In the genomic region with DNA sequence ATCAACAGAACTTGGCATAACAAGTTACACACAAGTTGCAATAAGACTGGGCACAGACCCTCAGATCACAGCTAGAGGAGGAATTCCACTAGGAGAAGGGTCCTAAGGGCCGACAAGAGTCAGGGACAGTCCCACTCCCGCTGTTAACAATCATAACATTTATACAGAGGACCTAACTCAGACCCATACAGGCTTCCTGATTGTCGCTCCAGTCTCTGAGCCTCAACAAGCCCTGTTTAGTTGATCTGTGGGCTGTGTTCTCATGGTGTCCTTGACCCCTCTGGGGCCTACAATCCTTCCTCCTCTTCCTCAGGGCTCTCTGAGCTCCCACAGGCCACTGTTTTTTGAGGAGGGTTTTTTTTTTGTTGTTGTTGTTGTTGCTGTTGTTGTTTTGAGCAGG, we compare ENCODE assay signal across 14 mouse cellular contexts. TPM values are rescaled to one million over a fixed set of nuclear protein-coding genes. Genes with fewer than 3 reads are reported as not detected.
DNase-seq lines count a peak whose midpoint lies in the region; ATAC-seq and TF ChIP-seq lines count a peak whose summit lies in the region.
"Had no signal": no experiment of that assay in that cellular context is flagged by ENCODE, and none has a peak within 500 bp of the region (broad histone marks: within the 10 kb centered on the region; RNA-seq: fewer than 3 reads in every experiment).

No protein-coding gene starts in this region.

- TF ChIP-seq POLR2A in bone marrow macrophage, adult 2 months (IDR thresholded peaks at IDR 0.05; ENCODE audit: borderline replicate concordance, low read depth, low read length) = no peak

- H3K9me3 ChIP-seq in heart, embryonic 14.5 days (ENCODE audit: control insufficient read depth, low read length) = no peaks in the 10 kb centered on the region
- no peaks in the 10 kb centered on the region for H3K9me3 ChIP-seq in lung, embryonic 16.5 days (ENCODE audit: control insufficient read depth, low read length)
- H3K9me3 ChIP-seq in limb, embryonic 10.5 days (replicated peaks) = no peaks in the 10 kb centered on the region

- H3K4me1 ChIP-seq in heart, embryonic 14.5 days (ENCODE audit: control insufficient read depth in 2 of 2, insufficient read depth in 2 of 2, low read length in 2 of 2) = peaks cover 2 to 10% of the 10 kb centered on the region in 2 experiments; a peak in 3 of 4 replicates
- peaks cover 17% of the 10 kb centered on the region for H3K4me1 ChIP-seq in lung, embryonic 16.5 days (replicated peaks; ENCODE audit: control insufficient read depth, insufficient read depth, low read length)
- H3K4me1 ChIP-seq in bone marrow macrophage, adult 2 months (ENCODE audit: control insufficient read depth, insufficient read depth, low read length) = peaks cover 25% of the 10 kb centered on the region
- H3K4me1 ChIP-seq in limb, embryonic 10.5 days = peaks cover 30% of the 10 kb centered on the region

- no peak overlapping the region for H3K9ac ChIP-seq in heart, embryonic 14.5 days (ENCODE audit: low read length)
- no peak overlapping the region for H3K9ac ChIP-seq in lung, embryonic 16.5 days (ENCODE audit: low read length)

- no peak for TF ChIP-seq CTCF in bone marrow macrophage, adult 2 months (IDR thresholded peaks at IDR 0.05; ENCODE audit: low read depth, low read length)

- no peak overlapping the region for H3K4me2 ChIP-seq in heart, embryonic 14.5 days (ENCODE audit: low read length)
- H3K4me2 ChIP-seq in lung, embryonic 16.5 days (ENCODE audit: low read depth, low read length) = no peak overlapping the region

- H3K27ac ChIP-seq in heart, embryonic 14.5 days (replicated peaks in 1 of 2; ENCODE audit: control insufficient read depth in 1 of 2, insufficient read depth in 1 of 2, low read depth in 2 of 2, low read length in 2 of 2) = peak overlapping the region; percentile 43 to 99; a peak in 2 of 4 replicates
- H3K27ac ChIP-seq in lung, embryonic 16.5 days (ENCODE audit: low read length) = peak overlapping the region; percentile 100
- peak overlapping the region; percentile 93 for H3K27ac ChIP-seq in bone marrow macrophage, adult 2 months (ENCODE audit: insufficient read depth, low read depth, low read length)
- peak overlapping the region; percentile 96 for H3K27ac ChIP-seq in limb, embryonic 10.5 days

- WGBS in heart, embryonic 14.5 days = 45% methylated on average over 3 of the region's 3 CpGs
- WGBS in lung, embryonic 16.5 days = 68% methylated on average over 3 of the region's 3 CpGs
- WGBS in limb, embryonic 10.5 days = 60% methylated on average over 3 of the region's 3 CpGs

- no peak for DNase-seq in heart, postnatal 14 days
- no peak for DNase-seq in lung, postnatal 14 days
- DNase-seq in limb, embryonic 10.5 days (ENCODE audit: low spot score) = no peak
- no peak for DNase-seq in right cerebral cortex, postnatal 10 days (ENCODE audit: low spot score in 2 of 2)
- DNase-seq: adrenal gland, adult 8-10 months; gastrocnemius, postnatal 25 days; kidney, adult 11 months; kidney, postnatal 4 days; spleen, adult 18-20 months had no signal

- H3K36me3 ChIP-seq in heart, embryonic 14.5 days (ENCODE audit: control insufficient read depth, insufficient read depth, low read length) = no peaks in the 10 kb centered on the region
- H3K36me3 ChIP-seq in lung, embryonic 16.5 days (ENCODE audit: control insufficient read depth, insufficient read depth, low read length) = no peaks in the 10 kb centered on the region
- H3K36me3 ChIP-seq in limb, embryonic 10.5 days = no peaks in the 10 kb centered on the region

- H3K4me3 ChIP-seq in heart, embryonic 14.5 days (ENCODE audit: control insufficient read depth in 1 of 2, insufficient read depth in 1 of 2, low read depth in 1 of 2, low read length in 2 of 2) = no peak overlapping the region
- H3K4me3 ChIP-seq in lung, embryonic 16.5 days (ENCODE audit: low read length) = no peak overlapping the region
- H3K4me3 ChIP-seq in bone marrow macrophage, adult 2 months (ENCODE audit: insufficient read depth, low read length) = no peak overlapping the region
- H3K4me3 ChIP-seq in limb, embryonic 10.5 days = no peak overlapping the region

- H3K27me3 ChIP-seq in heart, embryonic 14.5 days (ENCODE audit: control insufficient read depth, insufficient read depth, low read length) = no peaks in the 10 kb centered on the region
- no peaks in the 10 kb centered on the region for H3K27me3 ChIP-seq in lung, embryonic 16.5 days (ENCODE audit: control insufficient read depth, insufficient read depth, low read depth, low read length)
- H3K27me3 ChIP-seq in limb, embryonic 10.5 days (ENCODE audit: low read depth, poor library complexity, severe bottlenecking) = no peaks in the 10 kb centered on the region
- H3K27me3 ChIP-seq: CH12.LX had no signal

- no peak for ATAC-seq in heart, embryonic 14.5 days (ENCODE audit: insufficient number of reproducible peaks, insufficient read depth, low FRiP score, low read depth)
- no peak for ATAC-seq in lung, embryonic 16.5 days (ENCODE audit: low read depth)
- ATAC-seq: forebrain, embryonic 16.5 days had no signal

- intact Hi-C loops in heart, postnatal 14 days (cut with DNase I) = loop anchor here (5.0 kb wide), 1 partner anchor 449 kb away; a partner anchor contains a TSS

RNA-seq across cellular contexts. Expression of a gene that starts 18.2 kb away (rescaled TPM):
- 76.4 and 77.4 TPM in 2 replicates for polyA plus RNA-seq in heart, embryonic 14.5 days (2014; fragmentation: Nextera tagmentation; extraction: Ambion mirVana)
- total RNA-seq in heart, postnatal 14 days (2021) = 10 to 100 TPM; 33.6 TPM
- 105 and 114 TPM in 2 replicates for polyA plus RNA-seq in lung, embryonic 16.5 days (2015; fragmentation: Nextera tagmentation; extraction: Ambion mirVana)
- polyA plus RNA-seq in bone marrow macrophage, adult 2 months (2012; ENCODE audit: insufficient read depth, insufficient read length, missing spikeins) = 226 and 264 TPM in 2 replicates
- polyA plus RNA-seq in limb, embryonic 10.5 days (2016; fragmentation: Nextera tagmentation; extraction: Ambion mirVana) = 93.2 and 115 TPM in 2 replicates
